Mouse (Mus musculus): Measurements from ENCODE around the gene Tsc22d1. TPM values are rescaled to one million over a fixed set of nuclear protein-coding genes. Genes with fewer than 3 reads are reported as not detected.

The Tsc22d1 gene
- 375 and 409 TPM in 2 replicates for polyA plus RNA-seq (2021; fragmentation: Nextera tagmentation)
- long read RNA-seq, experiment 1, full-length matches to known transcripts, result 789 of 850 reads
- long read RNA-seq, experiment 1, partial matches to known transcripts, result 53 of 850 reads
- long read RNA-seq, experiment 1, other reads (novel, unspliced or antisense), result 8 of 850 reads
- long read RNA-seq, experiment 2, full-length matches to known transcripts, result 989 of 1,018 reads
- long read RNA-seq, experiment 2, partial matches to known transcripts, result 1 of 1,018 reads
- long read RNA-seq, experiment 2, other reads (novel, unspliced or antisense), result 28 of 1,018 reads

GRCm38 (mm10) chr14:76414862-76415780 is at the start of gene Tsc22d1:
Tsc22d1 (plus strand) TSS chr14:76414961.

GRCm38 (mm10) chr14:76556852-76557208 is 142.1 kb downstream of the Tsc22d1 start, which contains the start of gene Serp2:
Serp2 (minus strand) TSS chr14:76556889.

Other genes with a start within 250 kb of the Tsc22d1 start
- gene Serp2, start 141.9 kb downstream of the Tsc22d1 start, polyA plus RNA-seq (2021; fragmentation: Nextera tagmentation), result 461 and 505 TPM in 2 replicates

All from layer of hippocampus, adult 6 months (tissue).